Mouse (Mus musculus) stomach, postnatal 0 days (tissue): Measurements from ENCODE around the gene Zscan4d.
"Not testable (repeated sequence)": the region's sequence is repeated elsewhere in the genome, so short reads cannot be mapped to it uniquely, and the experiment has no call there.

Source experiments
- CTCF ChIP-seq: IDR thresholded peaks from 2 replicates; pipeline ENCODE4 v1.5.1; 2016; ENCODE audit warnings: antibody characterized with exemption, low read depth, mild to moderate bottlenecking, moderate library complexity
- EP300 ChIP-seq: optimal IDR thresholded peaks from 2 replicates; pipeline ENCODE3; 2016; ENCODE audit warnings: antibody characterized with exemption

- not testable (repeated sequence) for TF ChIP-seq CTCF, EP300
These were observed 7.9 kb downstream of the Zscan4d start for GRCm38 (mm10) chr7:11158036-11158435.
